ENCODE assay signal across 10 mouse cellular contexts in genomic region chr9:43757972-43758965, GRCm38 (mm10). TPM values are rescaled to one million over a fixed set of nuclear protein-coding genes. Genes with fewer than 3 reads are reported as not detected.
DNase-seq lines count a peak whose midpoint lies in the region.
"Had no signal": no experiment of that assay in that cellular context is flagged by ENCODE, and none has a peak within 500 bp of the region (broad histone marks: within the 10 kb centered on the region; RNA-seq: fewer than 3 reads in every experiment).

No protein-coding gene starts in this region.

- H3K27me3 ChIP-seq in heart, embryonic 10.5 days (ENCODE audit: insufficient read depth, poor library complexity, severe bottlenecking) = no peaks in the 10 kb centered on the region

- H3K4me1 ChIP-seq in heart, embryonic 10.5 days = peaks cover 77% of the 10 kb centered on the region

- H3K27ac ChIP-seq in heart, embryonic 10.5 days = peak overlapping the region; percentile 77

- WGBS in heart, embryonic 10.5 days = 30% methylated on average over 5 of the region's 5 CpGs
- WGBS in large intestine, adult 2 months = 36% methylated on average over 5 of the region's 5 CpGs

- intact Hi-C loops in heart, postnatal 25 days (cut with DNase I) = no loop called here
- intact Hi-C loops in left cerebral cortex, postnatal 4 days (cut with DNase I) = no loop called here

- no peaks in the 10 kb centered on the region for H3K9me3 ChIP-seq in heart, embryonic 10.5 days

- H3K36me3 ChIP-seq in heart, embryonic 10.5 days = no peaks in the 10 kb centered on the region
- H3K36me3 ChIP-seq: G1E had no signal

- no peak overlapping the region for H3K4me3 ChIP-seq in heart, embryonic 10.5 days

- DNase-seq in heart, embryonic 10.5 days (ENCODE audit: low spot score) = no peak
- no peak for DNase-seq in heart, postnatal 25 days (ENCODE audit: low spot score)
- DNase-seq in 3T3-L1 (ENCODE audit: low read depth, low spot score) = peak; percentile 55
- peak; percentile 73 to 74 for DNase-seq in adrenal gland, postnatal 36 days
- DNase-seq in large intestine, adult 2 months (ENCODE audit: low read depth, low spot score) = peak; percentile 53
- no peak for DNase-seq in layer of hippocampus, adult 11-12 months (ENCODE audit: low spot score)
- no peak for DNase-seq in Muller cell, postnatal 12 days (ENCODE audit: inconsistent ontology term)
- DNase-seq in left cerebral cortex, postnatal 4 days = no peak
- DNase-seq: thymus, postnatal 4 days had no signal

RNA-seq across cellular contexts. Expression of gene Nectin1, which starts 14.5 kb away (rescaled TPM):
- polyA plus RNA-seq in heart, embryonic 10.5 days (2016; fragmentation: Nextera tagmentation; extraction: Ambion mirVana) = 1.7 and 3.9 TPM in 2 replicates
- total RNA-seq in heart, postnatal 25 days (2021) = 1 to 10 TPM; 3.0 to 3.6 TPM
- 10 to 100 TPM; 25.1 to 37.1 TPM for total RNA-seq in adrenal gland, postnatal 36 days (2021)
- 10.6 and 11.1 TPM in 2 replicates for polyA plus RNA-seq in large intestine, adult 2 months (2012; rRNA removed)
- 10 to 100 TPM; 87.7 to 95.8 TPM for total RNA-seq in left cerebral cortex, postnatal 4 days (2021)
- polyA plus RNA-seq: G1E had no signal

Comparison
In these comparisons a context has a peak if more than half of its experiments do, and no peak if none do; other contexts are left out.
1. DNase-seq: peak in 3T3-L1 (single experiment), adrenal gland, postnatal 36 days (2 of 2) and large intestine, adult 2 months (single experiment); none in heart, embryonic 10.5 days (single experiment), heart, postnatal 25 days (single experiment), layer of hippocampus, adult 11-12 months (single experiment), Muller cell, postnatal 12 days (single experiment) and left cerebral cortex, postnatal 4 days (single experiment).
2. RNA of gene Nectin1, which starts 14.5 kb away (total RNA-seq): 87.7 to 95.8 TPM in left cerebral cortex, postnatal 4 days and 25.1 to 37.1 TPM in adrenal gland, postnatal 36 days; 3.0 to 3.6 TPM in heart, postnatal 25 days; every median in the first group is over 4 times any median in the second.